Mouse (Mus musculus) heart, embryonic 16.5 days (tissue): ENCODE data around the gene Syne1. TPM values are rescaled to one million over a fixed set of nuclear protein-coding genes. Genes with fewer than 3 reads are reported as not detected.

ENCODE experiments used
- ATAC-seq: fragments of 200-750 bp; cut with Nextera tagmentation; replicated peaks from 2 replicates; pipeline ENCODE4 v1.8.0; 2017; ENCODE audit warnings: moderate number of reproducible peaks; ENCODE audit not compliant: insufficient read depth, low FRiP score; ENCODE audit errors: extremely low read depth
- H3K27ac ChIP-seq: fragments of 300-500 bp; sonication (generic); 2 replicates; pipeline ENCODE4 v1.5.1; 2014; ENCODE audit warnings: mild to moderate bottlenecking, low read length, control low read depth, moderate library complexity
- H3K27me3 ChIP-seq: fragments of 300-500 bp; sonication (generic); 2 replicates; pipeline ENCODE4 v1.6.1; 2014; ENCODE audit warnings: low read length, mixed read lengths; ENCODE audit not compliant: control insufficient read depth, insufficient read depth
- H3K36me3 ChIP-seq: fragments of 300-500 bp; sonication (generic); 2 replicates; pipeline ENCODE4 v1.6.1; 2014; ENCODE audit not compliant: control insufficient read depth, insufficient read depth
- H3K4me1 ChIP-seq: fragments of 300-500 bp; sonication (generic); 2 replicates; pipeline ENCODE4 v1.6.1; 2014; ENCODE audit warnings: low read length, mixed read lengths; ENCODE audit not compliant: control insufficient read depth, insufficient read depth
- H3K4me2 ChIP-seq: fragments of 300-500 bp; sonication (generic); 2 replicates; pipeline ENCODE4 v1.6.1; 2014; ENCODE audit warnings: low read depth, mild to moderate bottlenecking, control low read depth, low read length
- H3K4me3 ChIP-seq: fragments of 300-500 bp; sonication (generic); 2 replicates; pipeline ENCODE4 v1.5.1; 2014; ENCODE audit warnings: mild to moderate bottlenecking, control low read depth, low read length
- H3K9ac ChIP-seq: fragments of 300-500 bp; sonication (generic); 2 replicates; pipeline ENCODE4 v1.6.1; 2014; ENCODE audit warnings: low read length, control low read depth
- H3K9me3 ChIP-seq: fragments of 300-500 bp; sonication (generic); replicated peaks from 2 replicates; pipeline ENCODE4 v1.6.1; 2016; ENCODE audit warnings: low read length; ENCODE audit not compliant: control insufficient read depth
- WGBS: fragments of 180-500 bp; shearing (Covaris S2); extraction: QIAGEN DNeasy Blood & Tissue Kit; methylation state at CpG from one replicate; pipeline ENCODE4 v1.1.7; 2014; 5-methylcytosine and 5-hydroxymethylcytosine counted together
- polyA plus RNA-seq: library from polyadenylated mRNA; unstranded; fragments of >200 nt; fragmentation: Nextera tagmentation; extraction: Ambion mirVana; gene quantifications from 2 replicates; pipeline ENCODE4 v1.2.1, GENCODE M21; 2015

Gene Syne1
- 25.7 and 26.6 TPM in 2 replicates for polyA plus RNA-seq

GRCm38 (mm10) chr10:5551382-5551781 lies at the start of gene Syne1:
Gene Syne1 (minus strand): TSS chr10:5551482.
- H3K9me3 ChIP-seq = no peaks in the 10 kb centered on the region
- peak within 1 kb of the TSS; percentile 86 for H3K4me2 ChIP-seq
- H3K4me3 ChIP-seq = peak within 1 kb of the TSS; percentile 58
- peak within 1 kb of the TSS; percentile 65 for H3K9ac ChIP-seq
- peaks cover 6% of the 10 kb centered on the region; the same call in 1 of the 2 replicates for H3K4me1 ChIP-seq
- 72% methylated on average over 5 of the region's 5 CpGs for WGBS
- no peak within 1 kb of the TSS for H3K27ac ChIP-seq
- H3K36me3 ChIP-seq = no peaks in the 10 kb centered on the region
- no peak for ATAC-seq
- no peaks in the 10 kb centered on the region; the same call in none of the 2 replicates for H3K27me3 ChIP-seq

GRCm38 (mm10) chr10:5600123-5600522 lies 48.8 kb upstream of the Syne1 start:
- Histone ChIP-seq H3K4me1 (no peaks in the 10 kb centered on the region), H3K27me3 (no peaks in the 10 kb centered on the region), H3K4me2 (no peak overlapping the region), H3K9ac (no peak overlapping the region), H3K9me3 (no peaks in the 10 kb centered on the region), H3K4me3 (no peak overlapping the region), H3K27ac (no peak overlapping the region), H3K36me3 (no peaks in the 10 kb centered on the region)
- WGBS = 19% methylated on average over 7 of the region's 7 CpGs
- no peak; the same call in 1 of the 2 replicates for ATAC-seq

DNA sequence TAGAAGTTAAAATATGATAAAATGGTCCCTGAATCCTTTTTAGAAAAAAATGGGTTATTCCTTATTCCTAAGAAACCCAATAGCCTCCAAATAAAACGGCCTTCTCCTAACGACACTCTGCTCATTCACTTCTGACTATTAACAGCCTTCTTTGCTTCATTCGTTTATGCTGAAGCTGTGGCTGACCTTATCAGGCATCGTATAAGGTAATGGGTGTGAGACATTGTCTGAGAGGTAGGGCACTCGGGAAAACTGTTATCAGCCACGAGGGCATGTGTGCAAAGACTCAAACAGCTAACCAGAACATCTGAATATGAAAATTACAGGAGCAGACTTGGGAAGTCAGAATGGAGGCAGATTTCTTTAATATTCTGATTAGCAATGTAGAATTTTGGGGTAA lies 45.3 kb upstream of the Syne1 start:
- H3K4me1 ChIP-seq = no peaks in the 10 kb centered on the region; the same call in 1 of the 2 replicates
- no peaks in the 10 kb centered on the region for H3K36me3 ChIP-seq
- H3K27me3 ChIP-seq = no peaks in the 10 kb centered on the region
- H3K27ac ChIP-seq = no peak overlapping the region
- H3K9me3 ChIP-seq = no peaks in the 10 kb centered on the region
- no peak for ATAC-seq
- 30% methylated on average over 6 of the region's 6 CpGs for WGBS
- H3K4me2 ChIP-seq = peak overlapping the region; percentile 39
- no peak overlapping the region for H3K4me3 ChIP-seq
- no peak overlapping the region for H3K9ac ChIP-seq

DNA sequence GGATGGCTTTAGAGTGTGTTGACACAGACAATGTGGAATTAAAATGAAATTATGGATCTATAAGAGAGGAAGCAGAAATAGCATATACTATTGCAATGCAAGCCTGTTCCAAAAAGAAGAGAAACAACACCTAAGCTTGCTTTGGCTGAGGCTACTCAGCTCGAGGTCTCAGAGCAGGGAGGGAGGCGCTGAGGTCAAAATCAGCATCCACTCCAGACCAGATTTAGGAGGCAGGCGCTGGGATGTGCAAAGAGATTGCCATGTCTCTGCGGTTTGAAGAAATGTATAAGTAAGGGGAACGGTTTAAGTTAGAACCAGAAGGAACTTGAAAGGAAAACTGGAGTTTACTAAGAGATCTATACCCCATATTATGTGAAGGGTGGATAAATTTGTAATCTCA lies 43.2 kb upstream of the Syne1 start:
- H3K27ac ChIP-seq = no peak overlapping the region
- ATAC-seq = no peak
- no peaks in the 10 kb centered on the region for H3K9me3 ChIP-seq
- H3K4me3 ChIP-seq = peak overlapping the region; percentile 24
- H3K4me2 ChIP-seq = peak overlapping the region; percentile 6; the same call in 1 of the 2 replicates
- no peaks in the 10 kb centered on the region; the same call in 1 of the 2 replicates for H3K4me1 ChIP-seq
- 45% methylated on average over 5 of the region's 5 CpGs for WGBS
- H3K27me3 ChIP-seq = no peaks in the 10 kb centered on the region
- H3K36me3 ChIP-seq = no peaks in the 10 kb centered on the region
- H3K9ac ChIP-seq = peak overlapping the region; percentile 59

- Histone ChIP-seq H3K9ac (peak within 1 kb of the TSS; percentile 59), H3K9me3 (no peaks in the 10 kb centered on the region), H3K4me3 (peak within 1 kb of the TSS; percentile 30), H3K4me2 (peak within 1 kb of the TSS; percentile 6; the same call in 1 of the 2 replicates), H3K4me1 (no peaks in the 10 kb centered on the region; the same call in 1 of the 2 replicates), H3K36me3 (no peaks in the 10 kb centered on the region), H3K27ac (peak within 1 kb of the TSS; percentile 68), H3K27me3 (no peaks in the 10 kb centered on the region)
- peak; percentile 58 for ATAC-seq
- 12% methylated on average over 5 of the region's 5 CpGs for WGBS
Measured at GRCm38 (mm10) chr10:5593464-5593863, 42.2 kb upstream of the Syne1 start, which contains the start of gene Myct1. Gene Myct1 (plus strand): TSS chr10:5593775.

GRCm38 (mm10) chr10:5591996-5592395 lies 40.7 kb upstream of the Syne1 start:
- no peak overlapping the region for H3K4me2 ChIP-seq
- ATAC-seq = peak; percentile 28; the same call in 1 of the 2 replicates

GRCm38 (mm10) chr10:5591061-5591460 lies 39.8 kb upstream of the Syne1 start:
- Histone ChIP-seq H3K4me2 (no peak overlapping the region), H3K4me3 (no peak overlapping the region), H3K9me3 (no peaks in the 10 kb centered on the region), H3K9ac (no peak overlapping the region), H3K4me1 (no peaks in the 10 kb centered on the region; the same call in 1 of the 2 replicates), H3K27me3 (no peaks in the 10 kb centered on the region), H3K36me3 (no peaks in the 10 kb centered on the region), H3K27ac (peak overlapping the region; percentile 83)
- ATAC-seq = no peak
- WGBS = 82% methylated on average over 2 of the region's 2 CpGs

More at GRCm38 (mm10) chr10:5591996-5592395, 40.7 kb upstream of the Syne1 start:
- Histone ChIP-seq H3K4me1 (no peaks in the 10 kb centered on the region; the same call in 1 of the 2 replicates), H3K4me3 (no peak overlapping the region), H3K27me3 (no peaks in the 10 kb centered on the region), H3K36me3 (no peaks in the 10 kb centered on the region), H3K9ac (no peak overlapping the region), H3K9me3 (no peaks in the 10 kb centered on the region), H3K27ac (peak overlapping the region; percentile 83)
- WGBS = 67% methylated on average over 4 of the region's 4 CpGs

- Histone ChIP-seq H3K36me3 (no peaks in the 10 kb centered on the region), H3K9ac (no peak overlapping the region), H3K27ac (no peak overlapping the region), H3K4me3 (no peak overlapping the region), H3K4me2 (no peak overlapping the region), H3K4me1 (no peaks in the 10 kb centered on the region), H3K9me3 (no peaks in the 10 kb centered on the region; the same call in 1 of the 2 replicates), H3K27me3 (no peaks in the 10 kb centered on the region)
- no peak for ATAC-seq
- 59% methylated on average over 2 of the region's 2 CpGs for WGBS
Measured at GRCm38 (mm10) chr10:5573328-5573727, 22.0 kb upstream of the Syne1 start.

- ATAC-seq = no peak
- WGBS = 63% methylated on average over 5 of the region's 5 CpGs
- Histone ChIP-seq H3K9me3 (no peaks in the 10 kb centered on the region; the same call in 1 of the 2 replicates), H3K9ac (no peak overlapping the region), H3K27ac (no peak overlapping the region), H3K4me2 (no peak overlapping the region), H3K4me3 (no peak overlapping the region), H3K27me3 (no peaks in the 10 kb centered on the region), H3K4me1 (no peaks in the 10 kb centered on the region), H3K36me3 (no peaks in the 10 kb centered on the region)
Measured at GRCm38 (mm10) chr10:5571332-5571731, 20.1 kb upstream of the Syne1 start.
